19 mouse cellular contexts compared by ENCODE assay signal in genomic region chr6:114455267-114455666, GRCm38 (mm10). TPM values are rescaled to one million over a fixed set of nuclear protein-coding genes. Genes with fewer than 3 reads are reported as not detected.
"Had no signal": no experiment of that assay in that cellular context is flagged by ENCODE, and none has a peak within 500 bp of the region (broad histone marks: within the 10 kb centered on the region; RNA-seq: fewer than 3 reads in every experiment).

No protein-coding gene starts in this region.

- H3K4me1 ChIP-seq: liver, embryonic 12.5 days; liver, embryonic 15.5 days; lung, embryonic 15.5 days; megakaryocyte, embryonic 14.5 days; midbrain, embryonic 10.5 days had no signal

- H3K9me3 ChIP-seq: limb, embryonic 12.5 days; limb, embryonic 15.5 days; liver, embryonic 12.5 days; liver, embryonic 15.5 days; lung, embryonic 15.5 days; neural tube, embryonic 13.5 days had no signal

- H3K27ac ChIP-seq: limb, embryonic 12.5 days; limb, embryonic 15.5 days; liver, embryonic 12.5 days; liver, embryonic 15.5 days; lung, embryonic 15.5 days; midbrain, embryonic 10.5 days; midbrain, embryonic 13.5 days; neural tube, embryonic 13.5 days had no signal

- H3K9ac ChIP-seq: limb, embryonic 12.5 days; limb, embryonic 15.5 days; liver, embryonic 12.5 days; liver, embryonic 15.5 days; lung, embryonic 15.5 days; midbrain, embryonic 13.5 days; neural tube, embryonic 13.5 days had no signal

- DNase-seq: kidney, adult 2 months; kidney, postnatal 10 days; kidney, postnatal 36 days; left cerebral cortex, postnatal 4 days; lung, adult 18-20 months; lung, postnatal 10 days; lung, postnatal 36 days; thymus, adult 2 months; thymus, postnatal 14 days; thymus, postnatal 4 days had no signal

- ATAC-seq: liver, embryonic 12.5 days; midbrain, embryonic 13.5 days had no signal

- H3K4me3 ChIP-seq: limb, embryonic 12.5 days; limb, embryonic 15.5 days; liver, embryonic 12.5 days; liver, embryonic 15.5 days; lung, embryonic 15.5 days; megakaryocyte, embryonic 14.5 days; midbrain, embryonic 10.5 days; midbrain, embryonic 13.5 days; neural tube, embryonic 13.5 days had no signal

- H3K27me3 ChIP-seq: limb, embryonic 15.5 days; liver, embryonic 12.5 days; liver, embryonic 15.5 days; lung, embryonic 15.5 days; midbrain, embryonic 13.5 days; neural tube, embryonic 13.5 days had no signal

- H3K4me2 ChIP-seq: limb, embryonic 12.5 days; limb, embryonic 15.5 days; liver, embryonic 12.5 days; liver, embryonic 15.5 days; lung, embryonic 15.5 days; midbrain, embryonic 13.5 days; neural tube, embryonic 13.5 days had no signal

- H3K36me3 ChIP-seq: limb, embryonic 12.5 days; limb, embryonic 15.5 days; liver, embryonic 12.5 days; liver, embryonic 15.5 days; lung, embryonic 15.5 days; midbrain, embryonic 10.5 days; midbrain, embryonic 13.5 days; neural tube, embryonic 13.5 days had no signal

RNA-seq across cellular contexts. Expression of gene Hrh1, which starts 57.5 kb away (rescaled TPM):
- polyA plus RNA-seq: liver, embryonic 12.5 days had no signal
